Mouse (Mus musculus) CH12.LX (cell line): ENCODE measurements at regions not wholly inside any gene's neighbourhood (a gene's known extent, or its start where the extent isn't known, plus 50 kb on each side); places are given as distances from the start of the nearest gene placed in this dataset.

ENCODE experiments used
- DNase-seq: peaks from one replicate; pipeline ENCODE4 v3.0.0-alpha.2; 2013; ENCODE audit errors: extremely low read depth
- H3K27ac ChIP-seq: 2 replicates; pipeline ENCODE4 v1.5.1; 2012; ENCODE audit warnings: low read depth, mild to moderate bottlenecking, control low read depth, moderate library complexity; ENCODE audit not compliant: insufficient read depth
- H3K27me3 ChIP-seq: replicated peaks from 2 replicates; pipeline ENCODE3; 2012; ENCODE audit warnings: inconsistent platforms
- H3K36me3 ChIP-seq, 2 experiments: replicated peaks in 1 of 2; 2 replicates each; pipeline versions ENCODE3 to v1.6.1; 2012; ENCODE audit warnings: inconsistent platforms in 1 of 2, low read length in 1 of 2, mild to moderate bottlenecking in 1 of 2, mixed read lengths in 1 of 2, moderate library complexity in 1 of 2; ENCODE audit not compliant: control insufficient read depth in 1 of 2, insufficient read depth in 1 of 2
- H3K4me1 ChIP-seq, 2 experiments: 2 replicates each; pipeline ENCODE4 v1.6.1; 2012; ENCODE audit warnings: inconsistent platforms in 1 of 2, moderate library complexity in 1 of 2; ENCODE audit not compliant: insufficient read depth in 2 of 2, control insufficient read depth in 1 of 2
- H3K4me2 ChIP-seq: 2 replicates; pipeline ENCODE4 v1.6.1; 2012; ENCODE audit warnings: low read depth, mild to moderate bottlenecking, control low read depth; ENCODE audit not compliant: poor library complexity, insufficient read depth, severe bottlenecking
- H3K4me3 ChIP-seq, 3 experiments: fragments of 150-350 bp in 1 of 3; sonication (generic) in 1 of 3; replicated peaks in 1 of 3; 2 replicates each; pipeline versions ENCODE3 to v1.5.1; 2011 to 2012; ENCODE audit warnings: low read depth in 2 of 3, low read length in 2 of 3, mild to moderate bottlenecking in 2 of 3, moderate library complexity in 2 of 3, control low read depth in 1 of 3, improper control_type of control experiment in 1 of 3, inconsistent platforms in 1 of 3, mixed read lengths in 1 of 3; ENCODE audit not compliant: poor library complexity in 1 of 3
- H3K79me2 ChIP-seq: replicated peaks from 2 replicates; pipeline ENCODE4 v1.6.1; 2012; ENCODE audit warnings: mild to moderate bottlenecking, moderate library complexity; ENCODE audit not compliant: control insufficient read depth, poor library complexity, insufficient read depth, severe bottlenecking; ENCODE audit errors: extremely low read depth
- H3K9ac ChIP-seq: 2 replicates; pipeline ENCODE4 v1.6.1; 2012; ENCODE audit warnings: low read depth, mild to moderate bottlenecking, control low read depth, moderate library complexity; ENCODE audit not compliant: insufficient read depth
- H3K9me3 ChIP-seq: replicated peaks from 2 replicates; pipeline ENCODE3; 2012; ENCODE audit warnings: low read length, inconsistent platforms, mixed read lengths
- BHLHE40 ChIP-seq: IDR thresholded peaks from 2 replicates; pipeline ENCODE4 v1.6.1; 2011; ENCODE audit warnings: mild to moderate bottlenecking, low read depth, low read length, improper control_type of control experiment
- CHD1 ChIP-seq: IDR thresholded peaks from 2 replicates; pipeline ENCODE4 v1.6.1; 2012; ENCODE audit warnings: low read depth, low read length, improper control_type of control experiment, inconsistent platforms
- ELF1 ChIP-seq: IDR thresholded peaks from 2 replicates; pipeline ENCODE4 v1.6.1; 2014; ENCODE audit warnings: low read depth, mild to moderate bottlenecking, inconsistent platforms, low read length, improper control_type of control experiment
- EP300 ChIP-seq: IDR thresholded peaks from 2 replicates; pipeline ENCODE4 v1.6.1; 2011; ENCODE audit warnings: low read length, improper control_type of control experiment
- ETS1 ChIP-seq: conservative IDR thresholded peaks from 2 replicates; pipeline ENCODE4 v1.6.1; 2012; ENCODE audit warnings: low read depth, mild to moderate bottlenecking, inconsistent platforms, low read length, improper control_type of control experiment, moderate library complexity
- HCFC1 ChIP-seq: IDR thresholded peaks from 2 replicates; pipeline ENCODE4 v1.6.1; 2012; ENCODE audit warnings: low read depth, mild to moderate bottlenecking, inconsistent platforms, low read length, improper control_type of control experiment
- JUN ChIP-seq: IDR thresholded peaks from 2 replicates; pipeline ENCODE4 v1.6.1; 2011; ENCODE audit warnings: low read depth, mild to moderate bottlenecking, low read length, improper control_type of control experiment, moderate library complexity; ENCODE audit not compliant: insufficient read depth
- JUND ChIP-seq: conservative IDR thresholded peaks from 2 replicates; pipeline ENCODE4 v1.6.1; 2011; ENCODE audit warnings: low read depth, low read length, improper control_type of control experiment
- MAFK ChIP-seq: IDR thresholded peaks from 2 replicates; pipeline ENCODE4 v1.6.1; 2011; ENCODE audit warnings: low read length, improper control_type of control experiment; ENCODE audit not compliant: insufficient replicate concordance
- MAZ ChIP-seq: IDR thresholded peaks from 2 replicates; pipeline ENCODE4 v1.6.1; 2012; ENCODE audit warnings: low read depth, mild to moderate bottlenecking, inconsistent platforms, low read length, improper control_type of control experiment, moderate library complexity
- MEF2A ChIP-seq: IDR thresholded peaks from 2 replicates; pipeline ENCODE4 v1.6.1; 2014; ENCODE audit warnings: low read depth, mild to moderate bottlenecking, inconsistent platforms, low read length, improper control_type of control experiment, borderline replicate concordance
- MYC ChIP-seq: IDR thresholded peaks from 2 replicates; pipeline ENCODE4 v1.6.1; 2011; ENCODE audit warnings: low read depth, mild to moderate bottlenecking, improper control_type of control experiment, low read length
- NELFE ChIP-seq: IDR thresholded peaks from 2 replicates; pipeline ENCODE4 v1.6.1; 2011; ENCODE audit warnings: low read depth, low read length, improper control_type of control experiment
- PAX5 ChIP-seq: IDR thresholded peaks from 2 replicates; pipeline ENCODE4 v1.6.1; 2012; ENCODE audit warnings: low read length, inconsistent platforms, mixed read lengths
- POLR2A ChIP-seq: IDR thresholded peaks from 2 replicates; pipeline ENCODE4 v1.6.1; 2011; ENCODE audit warnings: low read depth, mild to moderate bottlenecking, improper control_type of control experiment, low read length
- RCOR1 ChIP-seq: conservative IDR thresholded peaks from 2 replicates; pipeline ENCODE4 v1.6.1; 2012; ENCODE audit warnings: low read depth, mild to moderate bottlenecking, inconsistent platforms, low read length, improper control_type of control experiment
- SMC3 ChIP-seq: IDR thresholded peaks from 2 replicates; pipeline ENCODE4 v1.6.1; 2011; ENCODE audit warnings: low read depth, low read length, improper control_type of control experiment
- TBP ChIP-seq: conservative IDR thresholded peaks from 2 replicates; pipeline ENCODE4 v1.6.1; 2011; ENCODE audit warnings: low read depth, low read length, improper control_type of control experiment
- UBTF ChIP-seq: IDR thresholded peaks from 2 replicates; pipeline ENCODE4 v1.6.1; 2012; ENCODE audit warnings: low read depth, mild to moderate bottlenecking, inconsistent platforms, low read length, improper control_type of control experiment, moderate library complexity
- ZNF384 ChIP-seq: IDR thresholded peaks from 2 replicates; pipeline ENCODE4 v1.6.1; 2012; ENCODE audit warnings: low read depth, low read length, improper control_type of control experiment, inconsistent platforms
- dilution Hi-C: fragments of 300-500 bp; cut with MboI; formaldehyde crosslinking; loops from 2 replicates; pipeline ENCODE4 v1.14.3; 2020; ENCODE audit warnings: low sequenced_read_pairs; ENCODE audit not compliant: extremely low pct_unique_long_range_greater_than_20kb, extremely low pct_ligation_motif_present
- in situ Hi-C: fragments of 300-500 bp; cut with MboI; formaldehyde crosslinking; loops from 3 replicates; pipeline ENCODE4 v1.14.3; 2019; ENCODE audit warnings: low sequenced_read_pairs, low pct_ligation_motif_present, low pct_unique_long_range_greater_than_20kb, mixed read lengths

DNA sequence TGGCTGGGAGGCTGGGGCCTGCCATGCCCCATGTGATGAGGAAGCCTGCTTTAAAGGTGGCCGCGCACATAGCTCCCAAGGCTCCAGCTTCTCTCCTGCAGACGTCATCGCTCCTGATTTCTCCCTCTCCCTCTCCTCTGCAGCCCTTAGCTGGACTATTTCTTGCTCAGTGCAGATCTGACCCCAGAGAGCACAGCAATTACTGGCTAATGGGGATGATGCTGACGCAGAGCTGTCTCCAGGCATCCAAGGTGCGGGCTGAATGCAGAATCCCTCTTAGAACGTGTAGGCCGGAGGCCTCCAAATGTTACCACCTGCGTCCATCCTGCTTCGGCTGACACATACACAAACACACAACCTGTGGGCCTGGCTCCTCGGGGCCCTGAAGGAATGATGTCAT, 63.5 kb upstream of the Trp53i11 start:
- in situ Hi-C loops: loop anchor here (10.0 kb wide), 1 partner anchor 51 kb away; no protein-coding TSS in a partner anchor
- dilution Hi-C loops: no loop called here
- H3K4me3 ChIP-seq: no peak overlapping the region
- no peak overlapping the region for H3K4me2 ChIP-seq
- no peak overlapping the region for H3K9ac ChIP-seq
- H3K27me3 ChIP-seq: peaks cover 71% of the 10 kb centered on the region
- H3K27ac ChIP-seq: no peak overlapping the region
- H3K36me3 ChIP-seq: no peaks in the 10 kb centered on the region
- no peaks in the 10 kb centered on the region for H3K79me2 ChIP-seq
- no peak for DNase-seq
- peaks cover 14 to 28% of the 10 kb centered on the region in 2 experiments for H3K4me1 ChIP-seq
- H3K9me3 ChIP-seq: no peaks in the 10 kb centered on the region
- no peak for TF ChIP-seq PAX5
- TF ChIP-seq MEF2A: no peak
- TF ChIP-seq ZNF384: no peak
- no peak for TF ChIP-seq JUND
- no peak for TF ChIP-seq RCOR1

DNA sequence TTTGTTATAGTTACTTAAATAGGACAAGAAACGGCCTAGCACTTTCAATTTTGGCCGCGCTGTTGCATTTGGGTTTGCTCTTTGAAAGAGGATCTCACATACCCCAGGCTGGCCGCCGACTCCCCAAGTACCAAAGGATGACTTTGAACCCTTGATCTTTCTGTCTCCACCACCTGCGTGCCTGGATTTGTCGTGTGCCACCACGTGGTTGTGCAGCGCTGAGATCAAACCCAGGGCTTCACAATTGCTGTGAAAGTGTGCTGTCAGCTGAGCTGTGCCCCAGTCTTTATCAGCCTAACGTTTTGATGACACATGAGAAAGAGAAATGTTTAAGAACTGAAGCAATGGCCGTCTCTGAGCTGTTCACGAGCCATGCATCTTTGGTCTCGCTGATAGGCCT, 67.0 kb upstream of the Trp53i11 start:
- Histone ChIP-seq H3K79me2 (no peaks in the 10 kb centered on the region), H3K27ac (no peak overlapping the region), H3K9me3 (no peaks in the 10 kb centered on the region), H3K4me2 (no peak overlapping the region), H3K4me1 (peaks cover 7 to 10% of the 10 kb centered on the region in 2 experiments), H3K27me3 (peaks cover 72% of the 10 kb centered on the region), H3K36me3 (no peaks in the 10 kb centered on the region), H3K9ac (no peak overlapping the region), H3K4me3 (no peak overlapping the region)
- dilution Hi-C loops: no loop called here
- TF ChIP-seq MAFK (no peak), BHLHE40 (no peak), MYC (no peak), ZNF384 (no peak), TBP (no peak), SMC3 (no peak), NELFE (no peak), UBTF (no peak), RCOR1 (no peak), CHD1 (no peak), POLR2A (no peak), ETS1 (no peak), EP300 (no peak), ELF1 (no peak), JUN (no peak), MAZ (no peak), HCFC1 (no peak)
- in situ Hi-C loops: loop anchor here (10.0 kb wide), 1 partner anchor 54 kb away; no protein-coding TSS in a partner anchor
- no peak for DNase-seq
